Mouse (Mus musculus): ENCODE measurements at regions not wholly inside any gene's neighbourhood (a gene's known extent, or its start where the extent isn't known, plus 50 kb on each side); places are given as distances from the start of the nearest gene placed in this dataset.

DNA sequence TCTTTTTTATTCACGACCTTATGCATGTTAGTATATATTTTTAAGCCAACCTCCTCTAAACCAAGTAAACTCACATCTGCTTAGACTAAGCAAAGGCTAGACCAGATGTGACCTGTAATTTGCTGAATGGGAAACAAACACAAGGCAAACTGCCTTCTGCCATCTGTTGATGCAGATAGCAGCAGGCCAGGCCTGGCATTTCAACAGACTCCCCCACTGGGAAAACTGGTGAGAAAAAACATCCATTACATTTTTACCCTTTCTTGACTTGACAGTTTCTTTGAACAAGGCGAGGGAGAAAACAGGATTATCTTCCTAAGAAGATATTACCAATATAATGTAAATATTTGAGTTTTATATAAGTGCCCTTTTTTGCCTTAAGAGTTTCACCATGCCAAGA lies 1806.1 kb upstream of the Flrt2 start:
- TF ChIP-seq TCF3 (IDR thresholded peaks at IDR 0.05; ENCODE audit: insufficient read length, low read depth) (no peak), POLR2A (IDR thresholded peaks at IDR 0.05; ENCODE audit: insufficient read length, low read depth) (no peak), POLR2AphosphoS2 (IDR thresholded peaks at IDR 0.05; ENCODE audit: insufficient read length, low read depth) (no peak), MAX (IDR thresholded peaks at IDR 0.05; ENCODE audit: low read depth) (no peak)

Measured in myocyte (in vitro differentiated cells).